ENCODE assay signal across 14 mouse cellular contexts in the genomic region with DNA sequence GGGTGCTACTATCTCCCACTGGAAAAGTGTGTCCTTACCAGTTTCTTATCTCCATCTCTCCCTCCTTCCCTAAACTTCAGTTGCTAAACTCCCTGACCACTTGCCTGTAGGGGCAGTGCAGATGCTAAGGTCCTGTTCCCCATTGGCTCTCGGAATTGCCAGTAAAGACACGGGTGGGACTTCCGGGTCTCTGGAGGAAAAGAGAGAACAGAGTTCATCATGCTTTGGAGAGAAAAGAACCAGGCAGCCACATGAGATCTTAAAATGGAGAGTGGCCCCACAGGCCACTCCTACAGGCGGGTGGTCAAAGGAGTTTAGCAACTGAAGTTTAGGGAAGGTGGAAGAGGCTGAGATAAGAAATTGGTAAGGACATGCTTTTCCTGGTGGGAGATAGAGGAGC.
"Had no signal": no experiment of that assay in that cellular context is flagged by ENCODE, and none has a peak within 500 bp of the region (broad histone marks: within the 10 kb centered on the region; RNA-seq: fewer than 3 reads in every experiment).

No protein-coding gene starts in this region.

- H3K4me1 ChIP-seq: megakaryocyte, embryonic 14.5 days; midbrain, embryonic 13.5 days; midbrain, embryonic 15.5 days; neural tube, embryonic 12.5 days; stomach, embryonic 15.5 days had no signal

- H3K27ac ChIP-seq: midbrain, embryonic 13.5 days; midbrain, embryonic 15.5 days; neural tube, embryonic 12.5 days; stomach, embryonic 15.5 days had no signal

- ATAC-seq: midbrain, embryonic 13.5 days; midbrain, embryonic 15.5 days had no signal

- H3K9ac ChIP-seq: lung, embryonic 14.5 days; midbrain, embryonic 13.5 days; midbrain, embryonic 15.5 days; neural tube, embryonic 12.5 days; stomach, embryonic 15.5 days had no signal

- H3K9me3 ChIP-seq: midbrain, embryonic 13.5 days; midbrain, embryonic 15.5 days; neural tube, embryonic 12.5 days; stomach, embryonic 15.5 days had no signal

- H3K4me3 ChIP-seq: megakaryocyte, embryonic 14.5 days; midbrain, embryonic 13.5 days; midbrain, embryonic 15.5 days; neural tube, embryonic 12.5 days; stomach, embryonic 15.5 days had no signal

- H3K4me2 ChIP-seq: lung, embryonic 14.5 days; midbrain, embryonic 11.5 days; midbrain, embryonic 13.5 days; midbrain, embryonic 15.5 days; neural tube, embryonic 12.5 days; stomach, embryonic 15.5 days had no signal

- H3K27me3 ChIP-seq: megakaryocyte, embryonic 14.5 days; midbrain, embryonic 13.5 days; midbrain, embryonic 15.5 days; neural tube, embryonic 12.5 days; stomach, embryonic 15.5 days had no signal

- DNase-seq: lung, adult 18-20 months; lung, embryonic 14.5 days; lung, postnatal 10 days; lung, postnatal 4 days; right cerebral cortex, postnatal 14 days; thymus, adult 18-20 months; thymus, postnatal 14 days; thymus, postnatal 36 days had no signal

- H3K36me3 ChIP-seq: midbrain, embryonic 13.5 days; midbrain, embryonic 15.5 days; neural tube, embryonic 12.5 days; stomach, embryonic 15.5 days had no signal
